Mouse (Mus musculus) embryonic facial prominence, embryonic 12.5 days (tissue): ENCODE results near the gene Taok3. TPM values are rescaled to one million over a fixed set of nuclear protein-coding genes. Genes with fewer than 3 reads are reported as not detected.

Experiments
- ATAC-seq: fragments of 200-750 bp; cut with Nextera tagmentation; 2 replicates; pipeline ENCODE4 v1.8.0; 2017; ENCODE audit not compliant: insufficient number of reproducible peaks, insufficient read depth, low FRiP score, low TSS enrichment
- H3K27ac ChIP-seq: fragments of 300-500 bp; sonication (generic); 2 replicates; pipeline ENCODE4 v1.5.1; 2016; ENCODE audit warnings: mild to moderate bottlenecking
- H3K27me3 ChIP-seq: fragments of 300-500 bp; sonication (generic); 2 replicates; pipeline ENCODE4 v1.6.1; 2016; ENCODE audit warnings: mild to moderate bottlenecking, moderate library complexity
- H3K36me3 ChIP-seq: fragments of 300-500 bp; sonication (generic); 2 replicates; pipeline ENCODE4 v1.6.1; 2016; ENCODE audit warnings: mild to moderate bottlenecking
- H3K4me1 ChIP-seq: fragments of 300-500 bp; sonication (generic); 2 replicates; pipeline ENCODE4 v1.6.1; 2016
- H3K4me2 ChIP-seq: fragments of 300-500 bp; sonication (generic); replicated peaks from 2 replicates; pipeline ENCODE4 v1.6.1; 2016; ENCODE audit warnings: mild to moderate bottlenecking, moderate library complexity
- H3K4me3 ChIP-seq: fragments of 300-500 bp; sonication (generic); 2 replicates; pipeline ENCODE4 v1.5.1; 2016; ENCODE audit warnings: mild to moderate bottlenecking
- H3K9ac ChIP-seq: fragments of 300-500 bp; sonication (generic); 2 replicates; pipeline ENCODE4 v1.6.1; 2016; ENCODE audit warnings: mild to moderate bottlenecking, moderate library complexity
- H3K9me3 ChIP-seq: fragments of 300-500 bp; sonication (generic); 2 replicates; pipeline ENCODE4 v1.6.1; 2016; ENCODE audit warnings: mild to moderate bottlenecking, moderate library complexity
- WGBS: fragments of 180-500 bp; shearing (Covaris S2); methylation state at CpG from one replicate; pipeline ENCODE4 v1.1.7; 2016; 5-methylcytosine and 5-hydroxymethylcytosine counted together
- polyA plus RNA-seq: library from polyadenylated mRNA; unstranded; fragments of >200 nt; fragmentation: Nextera tagmentation; extraction: Ambion mirVana; gene quantifications from 2 replicates; pipeline ENCODE4 v1.2.1, GENCODE M21; 2016

Gene Taok3
- polyA plus RNA-seq, 1 experiment from 2014 or later = 12.1 TPM

DNA sequence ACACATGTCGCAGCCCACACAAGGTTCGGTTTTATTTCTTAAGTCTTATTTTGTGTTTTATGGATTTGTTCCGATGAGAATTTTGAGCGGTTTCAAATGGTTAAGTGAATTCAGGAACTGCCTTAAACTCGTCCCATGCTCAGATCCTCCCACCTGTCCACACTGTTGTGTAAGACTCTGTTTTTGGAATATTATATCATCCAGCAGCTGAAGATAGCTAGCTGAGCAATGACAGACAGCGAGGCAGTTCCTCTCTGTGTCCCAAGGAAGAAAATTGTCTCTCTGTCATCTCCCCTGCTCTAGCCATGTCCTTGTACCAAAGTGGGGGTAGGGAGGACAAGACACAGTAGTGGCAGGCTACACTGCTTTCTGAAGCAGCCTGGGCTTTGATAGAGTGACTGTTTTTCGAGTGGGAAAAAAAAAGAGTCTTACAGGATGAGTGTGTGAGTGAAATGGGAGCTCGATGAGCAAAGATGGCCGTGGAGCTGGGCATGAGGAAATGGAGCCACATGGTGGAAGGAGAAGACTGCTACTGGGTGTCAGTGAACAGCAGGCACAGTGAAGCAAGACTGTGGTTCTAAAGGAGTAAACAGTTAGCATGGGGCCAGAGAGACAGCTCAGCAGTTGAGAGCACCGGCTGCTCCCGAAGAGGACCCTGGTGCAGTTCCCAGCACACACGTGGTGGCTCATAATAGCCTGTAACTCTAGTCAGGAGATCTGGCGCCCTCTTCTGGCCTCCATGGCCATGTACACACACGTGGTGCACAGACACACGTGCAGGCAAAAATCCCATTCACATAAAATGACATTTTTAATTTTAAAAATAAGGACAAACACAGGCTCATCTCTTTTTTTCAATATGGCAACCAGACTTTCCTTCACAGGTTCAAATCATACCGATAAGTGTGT lies 27.5 kb downstream of the Taok3 start:
- no peak overlapping the region for H3K9ac ChIP-seq
- H3K9me3 ChIP-seq = no peaks in the 10 kb centered on the region; the same call in 1 of the 2 replicates
- no peaks in the 10 kb centered on the region for H3K27me3 ChIP-seq
- WGBS = 91% methylated on average over 16 of the region's 16 CpGs
- no peaks in the 10 kb centered on the region for H3K36me3 ChIP-seq
- H3K4me3 ChIP-seq = no peak overlapping the region
- no peak overlapping the region for H3K27ac ChIP-seq
- no peaks in the 10 kb centered on the region for H3K4me1 ChIP-seq
- no peak for ATAC-seq
- no peak overlapping the region for H3K4me2 ChIP-seq

DNA sequence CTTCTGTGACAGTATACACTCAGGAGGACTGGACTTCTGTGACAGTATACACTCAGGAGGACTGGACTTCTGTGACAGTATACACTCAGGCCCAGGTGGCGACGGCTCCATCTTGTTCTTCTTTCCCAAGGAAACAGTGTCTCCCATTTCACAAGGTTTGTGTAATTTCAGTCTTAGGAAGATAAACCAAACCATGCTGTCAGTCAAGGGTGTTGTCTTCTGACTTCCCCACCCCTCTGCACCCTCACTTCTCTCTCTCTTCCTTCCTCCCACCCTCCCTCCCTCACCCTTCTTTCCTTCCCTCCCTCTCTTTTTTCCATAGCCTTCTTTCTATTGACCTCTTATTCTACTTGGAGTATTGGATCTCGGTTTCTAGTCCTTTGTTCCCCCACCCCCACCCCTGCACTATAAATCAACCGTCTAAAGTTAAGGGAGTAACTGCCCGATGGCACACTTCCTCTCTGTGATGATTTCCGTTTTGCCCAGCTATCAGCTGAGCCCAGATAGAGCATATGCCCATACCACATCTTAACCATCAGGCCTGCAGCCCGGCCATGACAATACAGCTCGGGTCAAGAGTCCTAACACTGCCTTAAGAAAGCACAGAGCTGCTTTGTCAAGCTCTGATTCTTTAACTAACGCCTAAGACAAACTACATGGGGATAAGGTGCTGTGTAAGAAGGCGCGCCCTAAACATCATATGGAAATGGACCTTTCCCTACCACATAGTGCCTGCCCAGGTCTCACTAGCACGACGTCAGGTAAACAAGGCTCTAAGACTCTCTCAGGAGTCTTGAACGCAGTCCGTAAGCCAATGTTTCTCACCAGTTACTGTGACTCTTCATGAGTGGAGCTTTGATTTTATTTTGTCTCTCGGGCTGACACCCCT lies 29.4 kb downstream of the Taok3 start:
- Histone ChIP-seq H3K4me2 (no peak overlapping the region), H3K9me3 (peaks cover 4% of the 10 kb centered on the region), H3K9ac (no peak overlapping the region), H3K4me1 (no peaks in the 10 kb centered on the region), H3K27me3 (no peaks in the 10 kb centered on the region), H3K27ac (no peak overlapping the region), H3K4me3 (no peak overlapping the region), H3K36me3 (no peaks in the 10 kb centered on the region)
- 78% methylated on average over 16 of the region's 16 CpGs for WGBS
- no peak for ATAC-seq

DNA sequence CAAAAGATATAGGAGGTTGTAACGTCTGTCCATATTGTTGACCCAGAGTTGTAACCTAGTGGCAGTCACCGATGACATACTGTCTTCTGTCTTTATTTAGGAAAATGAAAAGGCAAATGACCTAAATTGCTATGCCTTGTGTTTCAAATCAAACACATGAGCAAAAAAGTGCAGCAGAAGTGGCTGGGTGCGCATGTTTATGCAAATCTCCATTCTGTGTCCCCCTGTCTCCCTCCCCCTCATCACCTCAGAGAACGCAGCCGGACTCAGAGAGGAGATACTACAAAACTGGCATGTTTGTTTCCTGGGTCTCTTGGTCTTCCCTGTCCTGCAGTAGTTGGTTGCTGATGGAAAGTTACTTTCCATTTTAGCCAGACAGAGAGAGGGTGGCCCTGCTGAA lies 30.1 kb downstream of the Taok3 start:
- no peak overlapping the region for H3K4me3 ChIP-seq
- H3K27me3 ChIP-seq = no peaks in the 10 kb centered on the region
- no peaks in the 10 kb centered on the region for H3K36me3 ChIP-seq
- peaks cover 4% of the 10 kb centered on the region for H3K9me3 ChIP-seq
- no peak overlapping the region for H3K9ac ChIP-seq
- WGBS = 80% methylated on average over 5 of the region's 5 CpGs
- H3K4me2 ChIP-seq = no peak overlapping the region
- H3K27ac ChIP-seq = no peak overlapping the region
- no peak for ATAC-seq
- no peaks in the 10 kb centered on the region for H3K4me1 ChIP-seq

DNA sequence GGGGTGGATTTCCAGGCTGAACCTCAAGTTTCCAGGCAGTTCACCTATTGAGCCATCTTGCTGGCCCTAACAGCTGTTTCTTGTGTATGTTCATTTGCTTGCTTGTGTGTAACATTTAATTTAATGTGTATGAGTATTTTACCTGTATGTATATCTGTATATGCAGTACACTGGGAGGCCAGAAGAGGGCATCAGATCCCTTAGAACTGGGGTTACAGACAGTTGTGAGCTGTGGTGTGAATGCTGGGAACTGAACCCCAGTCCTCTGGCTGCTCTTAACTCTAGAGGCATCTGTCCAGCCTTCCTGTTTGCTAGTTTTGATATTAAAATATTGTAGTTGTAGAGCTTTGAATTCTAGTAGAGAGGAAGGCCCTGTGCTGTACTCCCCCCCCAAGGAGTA lies 33.0 kb downstream of the Taok3 start:
- ATAC-seq = no peak

DNA sequence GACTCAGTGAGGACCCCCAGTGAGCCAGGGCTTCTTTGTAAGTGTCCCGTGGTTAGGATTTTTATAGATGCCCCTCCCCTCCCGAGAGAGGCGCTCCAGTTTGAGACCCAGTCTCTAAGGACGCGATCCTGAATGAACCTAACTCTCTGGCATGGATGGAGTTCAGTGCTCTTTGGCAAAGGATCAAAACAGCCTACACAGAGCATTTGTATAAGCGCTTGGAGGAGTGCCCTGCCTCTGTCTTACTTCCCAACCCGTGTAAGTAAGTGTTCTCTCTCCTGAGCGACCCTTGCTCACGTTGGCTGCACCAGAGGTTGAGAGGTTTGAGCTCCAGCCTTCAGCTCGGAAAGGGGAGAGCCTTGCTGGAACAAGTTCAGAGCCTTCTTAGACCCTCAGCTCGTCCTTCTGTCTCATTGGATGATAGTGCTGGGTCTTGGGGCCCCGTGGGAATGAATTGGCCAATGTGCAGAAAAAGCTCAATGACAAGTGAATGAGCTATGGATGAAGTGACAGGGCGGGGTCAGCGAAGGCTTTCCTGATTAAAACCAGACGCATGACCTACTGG lies 33.7 kb downstream of the Taok3 start:
- Histone ChIP-seq H3K27ac (no peak overlapping the region), H3K27me3 (no peaks in the 10 kb centered on the region), H3K4me3 (no peak overlapping the region), H3K36me3 (no peaks in the 10 kb centered on the region), H3K9ac (no peak overlapping the region), H3K4me2 (no peak overlapping the region), H3K9me3 (peaks cover 4% of the 10 kb centered on the region), H3K4me1 (no peaks in the 10 kb centered on the region)
- WGBS = 58% methylated on average over 15 of the region's 15 CpGs
- ATAC-seq = no peak

More for the DNA sequence above, 33.0 kb downstream of the Taok3 start:
- Histone ChIP-seq H3K27ac (no peak overlapping the region), H3K27me3 (no peaks in the 10 kb centered on the region), H3K36me3 (no peaks in the 10 kb centered on the region), H3K9me3 (peaks cover 4% of the 10 kb centered on the region), H3K4me2 (no peak overlapping the region), H3K4me3 (no peak overlapping the region), H3K4me1 (no peaks in the 10 kb centered on the region), H3K9ac (no peak overlapping the region)

DNA sequence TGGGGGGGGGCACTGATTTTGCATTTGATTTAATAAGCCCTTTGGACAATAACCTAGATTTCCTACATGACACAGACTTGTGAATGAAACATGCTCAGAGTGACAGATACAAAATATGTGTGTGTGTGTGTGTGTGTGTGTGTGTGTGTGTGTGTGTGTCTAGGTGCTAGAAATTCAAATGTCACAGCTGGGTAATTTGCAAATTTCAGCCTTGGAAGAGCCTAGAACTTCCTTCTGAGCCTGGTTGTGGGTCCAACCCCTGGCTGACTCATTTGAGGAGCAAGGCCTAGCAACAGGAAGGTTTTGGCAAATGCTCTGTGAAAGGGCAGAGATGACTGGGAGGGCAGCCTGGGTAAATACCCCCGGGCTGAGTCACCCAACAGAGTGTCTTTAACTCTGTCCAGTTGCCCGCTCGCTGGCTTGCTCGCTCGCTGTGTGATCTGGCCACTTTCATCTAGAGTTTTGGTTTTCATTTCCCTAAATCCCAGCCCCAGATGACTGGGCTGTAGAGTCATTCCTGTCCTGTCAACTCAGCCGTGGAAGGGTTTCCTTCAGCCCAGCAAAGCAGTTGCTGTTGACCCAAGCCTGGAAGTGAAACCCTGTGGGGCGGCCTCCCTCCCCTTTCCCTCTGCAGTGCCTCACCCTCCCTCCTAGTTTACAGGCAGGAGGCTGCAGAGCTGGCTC lies 38.5 kb downstream of the Taok3 start:
- Histone ChIP-seq H3K27me3 (no peaks in the 10 kb centered on the region), H3K27ac (no peak overlapping the region), H3K9ac (no peak overlapping the region), H3K4me3 (no peak overlapping the region), H3K9me3 (no peaks in the 10 kb centered on the region), H3K4me2 (no peak overlapping the region), H3K36me3 (no peaks in the 10 kb centered on the region), H3K4me1 (no peaks in the 10 kb centered on the region)
- ATAC-seq = no peak
- 49% methylated on average over 7 of the region's 7 CpGs for WGBS

DNA sequence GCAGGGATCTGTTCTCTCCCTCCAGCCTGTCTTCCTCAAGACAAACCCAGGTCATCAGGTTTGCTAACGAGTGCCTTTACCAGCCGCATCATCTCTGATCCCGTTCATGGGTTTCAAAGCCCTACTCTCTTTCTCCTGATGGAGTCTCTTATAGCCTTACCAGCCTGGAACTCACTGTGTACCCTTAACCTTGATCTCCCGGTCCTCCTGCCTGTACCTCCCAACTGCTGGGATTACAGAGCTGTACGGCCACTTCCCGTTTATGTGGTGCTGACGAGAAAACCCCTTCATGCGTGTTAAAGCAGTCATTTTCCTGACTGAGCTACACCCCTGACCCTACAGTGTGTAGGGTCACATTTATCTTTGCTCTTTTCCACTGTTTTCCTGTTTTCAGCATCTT lies 39.4 kb downstream of the Taok3 start:
- 63% methylated on average over 8 of the region's 8 CpGs for WGBS

DNA sequence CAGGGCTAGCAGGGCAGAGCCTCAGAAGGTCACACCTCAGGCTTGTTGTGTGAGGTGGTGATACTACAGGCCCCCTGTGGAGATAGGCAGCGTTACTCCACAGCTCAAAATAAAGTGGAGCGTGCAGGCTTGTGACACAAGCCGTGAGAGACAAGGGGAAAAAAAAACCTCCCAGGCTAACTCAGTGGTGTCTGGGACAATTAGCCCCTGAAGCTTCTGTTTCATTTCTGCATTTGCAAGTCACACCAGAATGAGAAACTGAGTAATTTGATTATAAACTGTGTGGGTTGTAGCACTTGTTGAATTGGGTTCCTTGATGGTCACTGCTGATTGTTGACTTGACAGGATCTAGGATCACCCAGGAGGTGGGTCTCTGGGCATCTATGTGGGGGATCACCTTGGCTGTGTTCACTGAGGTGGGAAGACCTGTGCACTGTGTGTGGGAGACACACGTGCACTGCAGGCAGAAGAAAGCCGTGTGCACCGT lies 39.9 kb downstream of the Taok3 start:
- Histone ChIP-seq H3K36me3 (no peaks in the 10 kb centered on the region), H3K27me3 (no peaks in the 10 kb centered on the region), H3K9me3 (no peaks in the 10 kb centered on the region), H3K4me1 (no peaks in the 10 kb centered on the region), H3K4me2 (no peak overlapping the region), H3K27ac (no peak overlapping the region), H3K9ac (no peak overlapping the region), H3K4me3 (no peak overlapping the region)
- 48% methylated on average over 6 of the region's 6 CpGs for WGBS
- ATAC-seq = no peak

More for the DNA sequence above, 39.4 kb downstream of the Taok3 start:
- Histone ChIP-seq H3K4me1 (no peaks in the 10 kb centered on the region), H3K36me3 (no peaks in the 10 kb centered on the region), H3K27me3 (no peaks in the 10 kb centered on the region), H3K9me3 (no peaks in the 10 kb centered on the region), H3K9ac (no peak overlapping the region), H3K4me2 (no peak overlapping the region), H3K4me3 (no peak overlapping the region), H3K27ac (no peak overlapping the region)
- no peak for ATAC-seq

DNA sequence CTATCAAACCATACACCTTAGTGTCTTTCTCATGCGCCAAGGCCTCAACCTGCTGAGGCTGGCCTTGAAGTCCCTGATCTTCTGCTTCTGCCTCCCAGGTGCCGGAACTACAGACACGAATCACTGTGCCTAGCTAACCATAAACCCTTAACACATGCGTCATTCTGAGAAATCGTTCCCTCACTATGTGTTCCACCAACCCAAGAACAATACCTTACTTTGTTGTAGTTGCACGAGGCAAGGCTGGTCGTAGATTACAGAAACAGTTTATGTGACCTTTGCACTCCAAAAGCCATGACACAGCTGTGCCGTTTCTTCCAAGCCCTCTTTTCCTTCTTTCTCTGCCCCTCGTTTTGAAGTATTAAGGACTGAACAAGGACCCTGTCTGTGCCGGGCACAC lies 40.6 kb downstream of the Taok3 start:
- H3K4me2 ChIP-seq = no peak overlapping the region
- H3K4me3 ChIP-seq = no peak overlapping the region
- ATAC-seq = no peak
- H3K36me3 ChIP-seq = no peaks in the 10 kb centered on the region
- no peak overlapping the region for H3K27ac ChIP-seq
- H3K27me3 ChIP-seq = no peaks in the 10 kb centered on the region
- no peaks in the 10 kb centered on the region for H3K9me3 ChIP-seq
- no peak overlapping the region for H3K9ac ChIP-seq
- WGBS = 25% methylated on average over 10 of the region's 10 CpGs
- no peaks in the 10 kb centered on the region for H3K4me1 ChIP-seq

DNA sequence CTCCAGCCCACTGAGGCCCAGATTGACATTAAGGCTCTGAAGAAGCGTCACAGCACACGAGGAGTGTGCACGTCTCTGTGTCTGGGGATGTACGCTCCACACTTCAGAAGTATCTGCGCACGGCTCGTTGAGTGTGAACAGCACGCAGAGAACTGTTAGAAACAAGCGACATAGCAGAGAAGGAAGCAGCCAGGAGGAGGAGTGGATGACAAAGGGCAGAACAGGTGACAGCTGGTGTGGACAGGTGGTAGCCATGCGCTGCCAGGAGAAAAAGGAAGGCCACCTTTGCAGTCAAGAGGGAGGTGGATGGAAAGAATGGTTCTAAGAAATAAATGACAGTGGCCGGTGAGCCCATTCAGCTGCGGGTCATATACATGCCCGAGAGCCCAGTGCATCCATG lies 43.9 kb downstream of the Taok3 start:
- no peaks in the 10 kb centered on the region for H3K36me3 ChIP-seq
- no peaks in the 10 kb centered on the region for H3K9me3 ChIP-seq
- no peak overlapping the region for H3K4me3 ChIP-seq
- H3K9ac ChIP-seq = no peak overlapping the region
- no peak overlapping the region for H3K27ac ChIP-seq
- 92% methylated on average over 13 of the region's 13 CpGs for WGBS
- no peaks in the 10 kb centered on the region for H3K4me1 ChIP-seq
- no peak overlapping the region for H3K4me2 ChIP-seq
- no peak for ATAC-seq
- no peaks in the 10 kb centered on the region for H3K27me3 ChIP-seq

DNA sequence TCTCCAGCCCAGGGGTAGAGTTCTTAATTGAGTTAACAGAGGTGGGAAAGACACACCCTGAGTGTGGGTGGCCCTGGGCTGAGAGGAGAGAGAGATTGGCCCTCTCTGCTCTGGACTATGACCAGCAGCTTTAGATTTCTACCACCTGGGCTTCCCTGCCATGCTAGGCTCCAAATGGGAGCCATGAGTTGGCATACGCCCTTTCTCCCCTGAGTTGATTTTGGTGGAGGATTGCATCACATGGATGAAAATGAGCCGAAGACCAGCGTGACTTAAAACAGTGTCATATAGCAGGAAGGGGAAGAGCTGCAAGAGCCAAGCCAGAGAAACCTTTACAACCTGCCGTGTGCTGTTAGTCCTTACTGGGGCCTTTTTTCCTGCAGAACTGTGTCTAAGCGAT lies 44.6 kb downstream of the Taok3 start:
- no peak overlapping the region for H3K9ac ChIP-seq
- no peak for ATAC-seq
- 78% methylated on average over 5 of the region's 5 CpGs for WGBS
- H3K4me1 ChIP-seq = no peaks in the 10 kb centered on the region
- H3K36me3 ChIP-seq = no peaks in the 10 kb centered on the region
- no peak overlapping the region for H3K4me3 ChIP-seq
- no peak overlapping the region for H3K4me2 ChIP-seq
- no peak overlapping the region for H3K27ac ChIP-seq
- no peaks in the 10 kb centered on the region for H3K9me3 ChIP-seq
- H3K27me3 ChIP-seq = no peaks in the 10 kb centered on the region
